Mouse (Mus musculus) testis, adult 2 months (tissue): ENCODE measurements around the gene Olfr559.

Experiments used
- CTCF ChIP-seq: fragments of 200-500 bp; IDR thresholded peaks from 2 replicates; pipeline ENCODE4 v1.5.1; 2012; ENCODE audit warnings: low read depth, mild to moderate bottlenecking, inconsistent platforms, low read length, moderate library complexity; ENCODE audit not compliant: control insufficient read depth, insufficient read depth, insufficient replicate concordance
- POLR2A ChIP-seq: fragments of 200-500 bp; IDR thresholded peaks from 2 replicates; pipeline ENCODE4 v1.6.1; 2012; ENCODE audit warnings: low read depth, mild to moderate bottlenecking, inconsistent platforms, low read length, moderate library complexity; ENCODE audit not compliant: control insufficient read depth

DNA sequence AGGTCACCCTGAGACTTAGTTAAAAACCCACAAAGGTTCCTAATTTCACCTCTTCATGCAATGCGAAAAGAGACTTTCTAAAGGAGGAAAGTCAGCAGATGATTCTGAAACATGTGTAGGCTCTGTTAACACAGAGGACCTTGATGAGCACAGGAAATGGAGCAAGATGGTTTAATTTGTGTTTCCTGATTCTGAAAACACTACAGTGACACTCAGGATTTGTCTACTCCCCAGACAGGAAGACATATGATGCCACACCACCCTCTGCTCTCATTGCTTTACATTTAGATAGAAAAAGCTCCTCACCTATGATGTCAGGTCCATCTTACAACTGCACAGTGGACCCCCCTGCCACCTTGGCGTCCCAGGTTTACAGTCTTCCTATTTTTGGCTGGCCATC lies 51.1 kb downstream of the Olfr559 start:
- TF ChIP-seq CTCF, result no peak
- no peak for TF ChIP-seq POLR2A
